Mouse (Mus musculus): ENCODE measurements around the gene Cd5. TPM values are rescaled to one million over a fixed set of nuclear protein-coding genes. Genes with fewer than 3 reads are reported as not detected.
A peak's percentile ranks its signal among the peaks of the same experiment; 100 is the strongest.

Cd5 gene
- polyA plus RNA-seq, 1 experiment = 2.6 TPM

DNA sequence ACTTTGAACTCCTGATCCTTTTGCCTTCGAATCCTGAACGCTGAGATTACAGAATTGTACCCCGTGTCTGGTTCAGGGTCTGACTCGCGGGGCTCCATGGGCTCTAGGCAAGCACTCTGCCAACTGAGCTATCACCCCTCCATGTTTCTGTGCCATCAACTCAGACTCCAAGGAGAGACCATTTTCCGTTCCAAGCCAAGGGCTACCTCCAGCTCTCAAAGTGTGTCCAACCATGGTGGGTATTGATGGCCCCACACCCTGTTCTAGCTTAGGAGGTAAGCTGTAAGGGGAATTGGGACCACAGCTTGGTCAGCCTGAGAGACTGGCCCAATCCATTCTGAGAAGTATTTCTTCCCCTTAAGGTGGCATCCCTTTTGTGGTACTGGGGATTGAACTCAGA, 10.5 kb upstream of the Cd5 start:
- Histone ChIP-seq H3K4me1 (ENCODE audit: control insufficient read depth, insufficient read depth, insufficient read length, low read length) (no peaks in the 10 kb centered on the region), H3K36me3 (ENCODE audit: control insufficient read depth, insufficient read depth, low read length) (no peaks in the 10 kb centered on the region), H3K4me3 (ENCODE audit: low read depth, low read length) (no peak overlapping the region), H3K27me3 (ENCODE audit: control insufficient read depth, insufficient read depth, low read length) (no peaks in the 10 kb centered on the region), H3K27ac (ENCODE audit: insufficient read depth, low read depth, low read length) (no peak overlapping the region)
- no peak for TF ChIP-seq CTCF (IDR thresholded peaks at IDR 0.05; ENCODE audit: extremely low read depth, insufficient read length, insufficient replicate concordance, low read depth, low read length)
- TF ChIP-seq POLR2A (IDR thresholded peaks at IDR 0.05; ENCODE audit: low read depth, low read length) = no peak
- WGBS = 60% methylated on average over 6 of the region's 6 CpGs

- no peak for TF ChIP-seq CTCF (IDR thresholded peaks at IDR 0.05; ENCODE audit: extremely low read depth, insufficient read length, insufficient replicate concordance, low read depth, low read length)
- no peak for TF ChIP-seq POLR2A (IDR thresholded peaks at IDR 0.05; ENCODE audit: low read depth, low read length)
- H3K4me3 ChIP-seq (ENCODE audit: low read depth, low read length) = no peak overlapping the region
- no peaks in the 10 kb centered on the region for H3K4me1 ChIP-seq (ENCODE audit: control insufficient read depth, insufficient read depth, insufficient read length, low read length)
- 69% methylated on average over 11 of the region's 11 CpGs for WGBS
- H3K27me3 ChIP-seq (ENCODE audit: control insufficient read depth, insufficient read depth, low read length) = no peaks in the 10 kb centered on the region
- H3K36me3 ChIP-seq (ENCODE audit: control insufficient read depth, insufficient read depth, low read length) = no peaks in the 10 kb centered on the region
- no peak overlapping the region for H3K27ac ChIP-seq (ENCODE audit: insufficient read depth, low read depth, low read length)
These were observed 9.8 kb upstream of the Cd5 start for GRCm38 (mm10) chr19:10748401-10749102.

- Histone ChIP-seq H3K27me3 (ENCODE audit: control insufficient read depth, insufficient read depth, low read length) (no peaks in the 10 kb centered on the region), H3K4me1 (ENCODE audit: control insufficient read depth, insufficient read depth, insufficient read length, low read length) (no peaks in the 10 kb centered on the region), H3K27ac (ENCODE audit: insufficient read depth, low read depth, low read length) (no peak overlapping the region), H3K4me3 (ENCODE audit: low read depth, low read length) (no peak overlapping the region), H3K36me3 (ENCODE audit: control insufficient read depth, insufficient read depth, low read length) (no peaks in the 10 kb centered on the region)
- 48% methylated on average over 6 of the region's 6 CpGs for WGBS
- no peak for TF ChIP-seq CTCF (IDR thresholded peaks at IDR 0.05; ENCODE audit: extremely low read depth, insufficient read length, insufficient replicate concordance, low read depth, low read length)
- TF ChIP-seq POLR2A (IDR thresholded peaks at IDR 0.05; ENCODE audit: low read depth, low read length) = no peak
These were observed 8.9 kb upstream of the Cd5 start for GRCm38 (mm10) chr19:10747718-10748117.

DNA sequence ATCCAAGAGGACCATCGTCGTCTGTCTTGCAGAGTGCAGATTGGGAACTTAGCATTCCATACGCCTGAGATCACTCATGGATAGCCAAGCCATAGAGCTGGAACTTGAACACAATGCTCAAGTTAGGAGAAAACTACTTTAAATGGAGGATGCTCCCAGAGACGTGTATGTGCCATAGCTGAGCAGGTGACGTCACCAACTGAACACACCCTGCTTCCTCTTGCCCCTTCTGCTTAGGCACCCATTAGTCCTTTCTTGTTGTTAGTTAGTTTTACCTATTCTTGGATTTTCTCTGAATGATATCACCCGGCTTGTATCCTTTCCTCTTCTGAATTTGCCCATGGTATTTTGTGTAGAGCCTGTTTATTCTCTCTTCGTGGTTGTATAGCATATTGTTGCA, 8.4 kb upstream of the Cd5 start:
- H3K4me3 ChIP-seq (ENCODE audit: low read depth, low read length) = no peak overlapping the region
- no peaks in the 10 kb centered on the region for H3K4me1 ChIP-seq (ENCODE audit: control insufficient read depth, insufficient read depth, insufficient read length, low read length)
- no peaks in the 10 kb centered on the region for H3K36me3 ChIP-seq (ENCODE audit: control insufficient read depth, insufficient read depth, low read length)
- H3K27me3 ChIP-seq (ENCODE audit: control insufficient read depth, insufficient read depth, low read length) = no peaks in the 10 kb centered on the region
- 74% methylated on average over 7 of the region's 7 CpGs for WGBS
- TF ChIP-seq CTCF (IDR thresholded peaks at IDR 0.05; ENCODE audit: extremely low read depth, insufficient read length, insufficient replicate concordance, low read depth, low read length) = no peak
- no peak overlapping the region for H3K27ac ChIP-seq (ENCODE audit: insufficient read depth, low read depth, low read length)

DNA sequence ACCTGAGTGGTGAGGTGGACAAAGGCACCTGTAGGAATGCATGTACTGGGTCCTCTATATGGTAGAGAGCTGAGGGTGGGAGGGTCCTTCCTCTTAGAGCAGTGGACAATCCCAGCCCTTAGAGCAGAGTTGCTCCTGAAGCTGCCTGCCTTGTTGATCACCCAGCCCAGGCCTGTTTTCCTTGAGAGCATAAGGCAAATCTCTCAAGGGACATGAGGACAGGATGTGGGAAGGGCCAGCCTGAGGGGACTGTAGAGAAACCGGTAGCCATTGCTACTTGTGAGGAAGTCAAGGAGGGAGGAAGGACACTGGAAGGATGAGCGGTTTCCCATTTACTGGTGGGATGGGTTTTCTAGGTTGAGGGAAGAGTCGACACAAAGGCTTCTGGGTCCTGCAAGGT, 3.8 kb upstream of the Cd5 start:
- WGBS = 63% methylated on average over 3 of the region's 3 CpGs
- no peaks in the 10 kb centered on the region for H3K27me3 ChIP-seq (ENCODE audit: control insufficient read depth, insufficient read depth, low read length)
- TF ChIP-seq CTCF (IDR thresholded peaks at IDR 0.05; ENCODE audit: extremely low read depth, insufficient read length, insufficient replicate concordance, low read depth, low read length) = no peak
- TF ChIP-seq POLR2A (IDR thresholded peaks at IDR 0.05; ENCODE audit: low read depth, low read length) = no peak

GRCm38 (mm10) chr19:10742145-10742544, 3.3 kb upstream of the Cd5 start:
- WGBS = 71% methylated on average over 6 of the region's 6 CpGs
- no peak overlapping the region for H3K4me3 ChIP-seq (ENCODE audit: low read depth, low read length)
- 0 out of 2 replicates have a peak, but pooled peaks cover 3% of the 10 kb centered on the region for H3K4me1 ChIP-seq (ENCODE audit: control insufficient read depth, insufficient read depth, insufficient read length, low read length)
- no peaks in the 10 kb centered on the region for H3K27me3 ChIP-seq (ENCODE audit: control insufficient read depth, insufficient read depth, low read length)
- H3K36me3 ChIP-seq (ENCODE audit: control insufficient read depth, insufficient read depth, low read length) = no peaks in the 10 kb centered on the region
- TF ChIP-seq CTCF (IDR thresholded peaks at IDR 0.05; ENCODE audit: extremely low read depth, insufficient read length, insufficient replicate concordance, low read depth, low read length) (no peak), POLR2A (IDR thresholded peaks at IDR 0.05; ENCODE audit: low read depth, low read length) (no peak)
- no peak overlapping the region for H3K27ac ChIP-seq (ENCODE audit: insufficient read depth, low read depth, low read length)

More for the DNA sequence above, 3.8 kb upstream of the Cd5 start:
- no peak overlapping the region for H3K27ac ChIP-seq (ENCODE audit: insufficient read depth, low read depth, low read length)
- H3K36me3 ChIP-seq (ENCODE audit: control insufficient read depth, insufficient read depth, low read length) = no peaks in the 10 kb centered on the region
- 0 out of 2 replicates have a peak, but pooled peaks cover 3% of the 10 kb centered on the region for H3K4me1 ChIP-seq (ENCODE audit: control insufficient read depth, insufficient read depth, insufficient read length, low read length)
- no peak overlapping the region for H3K4me3 ChIP-seq (ENCODE audit: low read depth, low read length)

DNA sequence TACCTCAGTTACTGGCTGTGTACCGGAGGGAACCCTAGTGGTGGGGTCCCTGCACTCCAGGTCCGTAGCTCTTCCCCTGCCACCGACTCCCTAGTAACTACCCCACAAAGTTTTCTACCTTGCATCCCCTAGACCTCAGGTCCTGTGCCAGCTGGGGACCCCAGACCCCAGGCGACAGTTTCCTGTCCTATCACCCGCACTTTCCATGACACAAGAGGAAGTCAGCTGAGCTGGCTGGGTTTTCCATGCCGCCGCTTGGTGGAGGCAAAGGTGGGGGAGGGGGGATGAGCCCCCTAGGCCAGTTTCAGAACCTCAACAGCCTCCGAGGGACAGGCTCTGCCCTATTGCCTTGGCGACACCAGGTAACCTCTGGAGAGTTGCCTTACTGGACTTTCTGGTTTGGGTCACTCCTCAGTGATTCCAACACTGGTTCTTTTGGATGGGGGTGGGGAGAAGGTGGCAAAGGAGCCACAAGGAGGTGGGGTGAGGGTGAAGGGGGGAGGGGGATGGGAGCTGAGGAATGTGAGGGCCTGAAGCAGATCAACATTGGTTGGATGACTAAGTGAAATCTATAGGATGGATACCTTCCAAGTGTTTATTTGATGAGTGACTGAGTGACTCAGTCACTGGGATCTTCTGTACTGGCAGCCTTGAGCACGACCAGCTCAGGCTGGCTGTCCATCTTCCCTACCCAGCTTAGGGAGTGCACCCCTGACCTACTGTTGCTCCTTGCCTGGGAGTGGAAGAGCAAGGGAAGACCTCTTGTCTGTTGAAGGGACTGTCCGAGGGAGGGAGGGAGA, 2.0 kb upstream of the Cd5 start:
- 0 out of 2 replicates have a peak, but pooled peaks cover 3% of the 10 kb centered on the region for H3K4me1 ChIP-seq (ENCODE audit: control insufficient read depth, insufficient read depth, insufficient read length, low read length)
- H3K36me3 ChIP-seq (ENCODE audit: control insufficient read depth, insufficient read depth, low read length) = no peaks in the 10 kb centered on the region
- WGBS = 26% methylated on average over 11 of the region's 11 CpGs
- TF ChIP-seq CTCF (IDR thresholded peaks at IDR 0.05; ENCODE audit: extremely low read depth, insufficient read length, insufficient replicate concordance, low read depth, low read length) (no peak), POLR2A (IDR thresholded peaks at IDR 0.05; ENCODE audit: low read depth, low read length) (no peak)
- 0 out of 2 replicates have a peak overlapping the region, but pooled peaks have one; percentile 12 for H3K4me3 ChIP-seq (ENCODE audit: low read depth, low read length)
- no peaks in the 10 kb centered on the region for H3K27me3 ChIP-seq (ENCODE audit: control insufficient read depth, insufficient read depth, low read length)
- no peak overlapping the region for H3K27ac ChIP-seq (ENCODE audit: insufficient read depth, low read depth, low read length)
